Mouse (Mus musculus): ENCODE data around the gene 1600002K03Rik. TPM values are rescaled to one million over a fixed set of nuclear protein-coding genes. Genes with fewer than 3 reads are reported as not detected.

1600002K03Rik gene
- polyA plus RNA-seq, 1 experiment from 2014 or later: 23.6 TPM

DNA sequence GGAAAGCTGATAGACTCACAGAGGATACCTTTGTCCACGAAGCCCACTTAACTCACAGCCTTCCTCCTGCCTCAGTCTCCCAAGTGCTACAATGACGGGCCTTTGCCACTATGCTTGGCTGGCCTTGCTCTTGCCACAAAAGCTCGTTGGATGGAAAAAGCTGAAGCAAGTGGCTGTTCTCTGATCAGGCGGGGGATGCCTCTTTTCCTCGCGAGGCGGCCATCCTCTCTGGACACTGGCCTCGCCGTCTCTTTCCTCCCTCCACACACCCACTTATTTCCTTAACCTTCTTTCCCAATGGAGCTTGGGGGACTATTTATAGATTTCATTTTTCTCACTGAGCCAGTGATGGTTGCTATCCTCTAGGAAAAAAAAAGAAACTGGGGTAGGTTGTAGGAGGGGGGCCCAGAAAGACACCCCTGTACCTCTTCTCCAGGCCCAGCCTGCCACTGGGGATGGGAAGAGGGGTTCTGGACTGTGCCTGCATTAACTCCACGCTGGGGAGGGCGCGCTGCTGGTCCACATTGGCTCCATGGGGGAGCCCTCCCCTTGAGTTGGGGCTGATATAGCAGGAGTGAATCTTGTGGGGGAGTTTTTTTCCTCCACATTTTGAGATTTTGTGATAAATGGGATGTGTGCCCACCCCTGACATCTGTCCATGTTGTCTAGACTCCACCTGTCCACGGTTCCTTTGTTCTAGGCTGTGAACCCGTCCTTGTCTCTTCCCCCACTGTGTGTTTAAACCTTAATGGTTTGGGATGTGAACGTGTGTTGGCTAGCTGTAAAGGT is 15.4 kb upstream of the 1600002K03Rik start:
- Histone ChIP-seq H3K36me3 (ENCODE audit: control insufficient read depth, insufficient read depth, low read length) (peaks cover 29% of the 10 kb centered on the region), H3K4me1 (ENCODE audit: control insufficient read depth, insufficient read depth, low read length) (peaks cover 89% of the 10 kb centered on the region), H3K4me3 (ENCODE audit: low read length) (no peak overlapping the region), H3K27ac (ENCODE audit: low read length) (peak overlapping the region; percentile 65), H3K4me2 (ENCODE audit: low read depth, low read length) (no peak overlapping the region), H3K9me3 (ENCODE audit: control insufficient read depth, low read length) (no peaks in the 10 kb centered on the region), H3K9ac (ENCODE audit: low read depth, low read length) (no peak overlapping the region; the same call in 1 of the 2 replicates), H3K27me3 (replicated peaks; ENCODE audit: control insufficient read depth, insufficient read depth, low read length) (no peaks in the 10 kb centered on the region)
- ATAC-seq: no peak
- WGBS: 63% methylated on average over 15 of the region's 15 CpGs

DNA sequence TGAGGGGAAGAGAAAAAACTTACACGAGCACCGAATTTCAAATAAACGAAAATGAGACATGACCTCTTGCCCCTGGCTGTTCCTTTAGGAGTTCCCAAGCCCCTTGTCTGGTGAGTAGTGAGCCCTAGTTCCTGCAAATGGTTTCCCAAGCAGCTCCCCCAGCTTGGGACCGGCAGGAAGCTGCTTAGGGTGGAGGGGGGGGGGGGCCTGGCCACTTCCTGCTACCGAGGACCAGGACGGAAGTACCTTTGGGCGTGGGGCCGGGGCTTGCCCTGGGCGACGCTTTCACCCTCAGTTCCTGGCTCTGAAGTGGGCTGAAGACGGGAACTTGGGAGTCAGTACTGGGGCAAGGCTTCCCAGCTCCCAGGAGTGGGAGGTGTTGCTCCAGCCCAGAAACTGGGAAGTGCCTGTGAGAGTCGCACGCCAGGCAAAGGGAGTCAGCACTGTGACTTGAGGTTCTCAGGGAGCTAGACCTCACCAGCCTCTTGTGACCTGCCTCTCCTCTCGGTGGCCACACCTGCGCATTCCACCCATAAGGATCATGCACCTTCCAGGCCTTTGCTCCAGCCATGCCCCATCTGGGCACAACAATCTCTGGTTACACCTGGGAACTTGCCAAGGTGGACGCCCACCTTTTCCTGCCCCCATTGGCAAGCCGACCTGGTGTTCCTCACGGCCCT is 14.3 kb upstream of the 1600002K03Rik start:
- no peaks in the 10 kb centered on the region for H3K27me3 ChIP-seq (replicated peaks; ENCODE audit: control insufficient read depth, insufficient read depth, low read length)
- no peaks in the 10 kb centered on the region for H3K9me3 ChIP-seq (ENCODE audit: control insufficient read depth, low read length)
- peak overlapping the region; percentile 98 for H3K27ac ChIP-seq (ENCODE audit: low read length)
- peaks cover 27% of the 10 kb centered on the region for H3K36me3 ChIP-seq (ENCODE audit: control insufficient read depth, insufficient read depth, low read length)
- no peak overlapping the region for H3K4me3 ChIP-seq (ENCODE audit: low read length)
- peak overlapping the region; percentile 52 for H3K9ac ChIP-seq (ENCODE audit: low read depth, low read length)
- WGBS: 11% methylated on average over 18 of the region's 18 CpGs
- peak; percentile 5; the same call in 1 of the 2 replicates for ATAC-seq
- peak overlapping the region; percentile 9; the same call in 1 of the 2 replicates for H3K4me2 ChIP-seq (ENCODE audit: low read depth, low read length)
- peaks cover 88% of the 10 kb centered on the region for H3K4me1 ChIP-seq (ENCODE audit: control insufficient read depth, insufficient read depth, low read length)

DNA sequence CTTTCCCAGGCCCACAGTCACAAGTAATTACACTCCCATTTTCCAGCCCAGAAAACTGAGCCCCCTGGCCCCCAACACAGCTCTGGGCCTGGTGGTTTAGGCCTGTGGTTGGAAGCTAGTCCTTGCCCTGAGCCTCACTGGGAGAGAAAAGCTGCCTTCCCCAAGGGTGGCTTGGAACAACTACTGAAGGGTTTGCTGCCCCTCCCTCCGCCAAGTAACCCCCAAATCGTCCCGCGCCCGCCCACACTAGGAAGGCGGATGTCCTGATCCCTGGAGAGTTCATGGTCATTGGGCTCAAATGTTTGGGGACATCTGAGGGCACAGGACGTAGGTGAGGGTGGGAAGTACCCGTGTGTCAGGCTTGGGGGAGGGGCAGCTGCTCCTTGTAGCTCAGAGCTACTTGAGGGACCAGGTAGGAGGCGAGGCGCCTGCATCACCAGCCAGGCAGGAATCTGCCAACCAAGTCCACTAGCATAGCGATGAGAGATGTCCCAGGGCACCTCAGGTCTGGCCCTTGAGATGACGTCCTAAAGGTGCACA is 13.7 kb upstream of the 1600002K03Rik start:
- peak overlapping the region; percentile 98 for H3K27ac ChIP-seq (ENCODE audit: low read length)
- 10% methylated on average over 12 of the region's 12 CpGs for WGBS
- H3K4me3 ChIP-seq (ENCODE audit: low read length): peak overlapping the region; percentile 50
- peak; percentile 2; the same call in 1 of the 2 replicates for ATAC-seq
- peaks cover 21% of the 10 kb centered on the region for H3K36me3 ChIP-seq (ENCODE audit: control insufficient read depth, insufficient read depth, low read length)
- peak overlapping the region; percentile 52 for H3K9ac ChIP-seq (ENCODE audit: low read depth, low read length)
- H3K4me2 ChIP-seq (ENCODE audit: low read depth, low read length): peak overlapping the region; percentile 84
- no peaks in the 10 kb centered on the region for H3K9me3 ChIP-seq (ENCODE audit: control insufficient read depth, low read length)
- H3K27me3 ChIP-seq (replicated peaks; ENCODE audit: control insufficient read depth, insufficient read depth, low read length): no peaks in the 10 kb centered on the region
- peaks cover 87% of the 10 kb centered on the region for H3K4me1 ChIP-seq (ENCODE audit: control insufficient read depth, insufficient read depth, low read length)

DNA sequence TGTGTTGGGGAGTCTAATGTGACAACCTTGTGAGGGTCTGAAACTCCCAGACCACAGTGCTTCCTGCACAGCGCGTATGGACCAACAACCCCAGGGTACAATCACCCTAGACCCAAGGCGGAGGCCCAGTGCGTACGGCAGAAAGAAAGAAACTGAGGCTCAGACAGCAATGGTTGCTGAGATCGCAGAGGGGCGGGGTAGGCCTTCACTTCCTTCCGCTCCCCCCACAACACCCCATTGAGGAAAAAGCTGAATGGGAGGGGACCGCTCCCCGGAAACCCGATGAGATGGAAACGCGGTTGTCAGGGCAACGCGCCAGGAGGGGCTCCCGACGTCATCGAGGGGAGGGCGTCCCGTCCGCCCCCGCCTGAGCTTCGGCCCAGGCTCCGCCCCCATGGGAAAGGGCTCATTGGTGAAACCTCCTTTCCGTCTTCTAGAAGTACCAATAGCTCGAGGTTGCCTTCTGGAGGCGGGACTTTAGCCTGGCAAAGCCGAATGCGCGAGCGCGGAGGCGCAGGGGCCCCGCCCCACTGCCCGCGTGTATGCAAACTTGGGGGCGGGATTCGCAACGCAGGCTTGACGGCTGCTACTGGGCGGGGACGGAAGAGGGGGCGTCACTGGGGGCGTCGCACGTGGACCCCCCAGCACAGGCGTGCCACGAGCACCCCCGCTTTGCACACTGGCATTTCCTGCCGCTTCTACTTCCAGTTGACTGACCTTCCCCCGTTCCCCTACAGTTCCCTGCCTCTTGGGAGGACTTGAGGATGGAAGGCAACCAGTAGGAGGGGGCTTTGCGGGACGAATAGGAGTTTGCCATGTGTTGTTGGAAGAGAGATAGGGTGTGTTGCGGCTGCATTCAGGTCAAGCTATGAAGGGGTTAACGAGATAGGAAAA is 12.9 kb upstream of the 1600002K03Rik start:
- ATAC-seq: peak; percentile 74
- Histone ChIP-seq H3K27ac (ENCODE audit: low read length) (peak overlapping the region; percentile 98), H3K4me3 (ENCODE audit: low read length) (peak overlapping the region; percentile 50), H3K9ac (ENCODE audit: low read depth, low read length) (peak overlapping the region; percentile 70), H3K9me3 (ENCODE audit: control insufficient read depth, low read length) (no peaks in the 10 kb centered on the region), H3K4me2 (ENCODE audit: low read depth, low read length) (peak overlapping the region; percentile 84), H3K4me1 (ENCODE audit: control insufficient read depth, insufficient read depth, low read length) (peaks cover 86% of the 10 kb centered on the region), H3K27me3 (replicated peaks; ENCODE audit: control insufficient read depth, insufficient read depth, low read length) (no peaks in the 10 kb centered on the region), H3K36me3 (ENCODE audit: control insufficient read depth, insufficient read depth, low read length) (peaks cover 16% of the 10 kb centered on the region)
- WGBS: under 1% methylated on average over 55 of the region's 55 CpGs

DNA sequence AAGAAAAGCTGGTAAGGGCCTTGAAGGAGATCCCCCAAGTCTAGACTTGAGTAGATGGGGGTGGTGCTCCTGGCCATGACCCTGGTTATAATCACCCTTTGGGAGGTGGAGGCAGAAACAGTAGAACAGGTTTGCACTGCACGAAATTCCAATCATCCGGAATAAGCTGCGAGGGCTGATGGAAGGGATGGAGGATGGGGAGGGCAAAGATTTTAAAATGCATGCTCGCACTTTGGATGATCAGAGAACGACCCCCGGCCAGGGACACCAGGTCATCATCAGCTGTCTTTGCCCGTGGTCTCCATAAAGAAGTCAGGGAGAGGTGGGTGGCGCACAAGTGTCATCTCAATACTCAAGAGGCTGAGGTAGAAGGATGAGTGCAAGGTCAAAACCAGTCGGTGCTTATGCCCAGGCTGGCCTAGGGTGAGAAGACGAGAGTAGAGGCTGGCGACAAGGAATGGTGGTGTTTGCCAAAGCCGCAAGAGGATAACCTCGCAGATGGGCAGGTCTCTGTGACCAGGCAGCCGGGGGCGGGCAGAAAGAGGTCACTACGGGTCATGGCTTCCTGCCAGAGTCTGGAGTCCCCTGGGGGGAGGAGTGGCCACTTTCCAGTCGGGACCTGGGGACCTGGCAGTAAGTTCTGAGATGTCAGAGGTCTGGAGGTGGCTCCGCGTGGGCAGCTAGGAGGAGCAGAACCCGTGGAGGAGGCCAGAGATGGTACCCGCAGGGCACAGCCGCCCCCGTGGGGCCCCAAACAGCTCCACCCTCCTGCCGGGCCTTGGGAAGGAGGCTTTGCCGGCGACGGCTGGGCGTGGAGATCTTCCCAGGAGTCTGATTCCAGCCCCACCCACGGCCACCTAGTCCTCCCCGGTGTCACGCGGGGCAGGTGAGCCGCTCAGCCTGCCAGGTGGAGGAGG is 12.0 kb upstream of the 1600002K03Rik start:
- H3K4me1 ChIP-seq (ENCODE audit: control insufficient read depth, insufficient read depth, low read length): peaks cover 83% of the 10 kb centered on the region
- WGBS: 2% methylated on average over 33 of the region's 33 CpGs

GRCm38 (mm10) chr10:80161522-80162242 is 11.1 kb upstream of the 1600002K03Rik start:
- H3K4me2 ChIP-seq (ENCODE audit: low read depth, low read length): peak overlapping the region; percentile 84
- H3K27ac ChIP-seq (ENCODE audit: low read length): peak overlapping the region; percentile 98
- peaks cover 82% of the 10 kb centered on the region for H3K4me1 ChIP-seq (ENCODE audit: control insufficient read depth, insufficient read depth, low read length)
- no peaks in the 10 kb centered on the region for H3K27me3 ChIP-seq (replicated peaks; ENCODE audit: control insufficient read depth, insufficient read depth, low read length)
- WGBS: 8% methylated on average over 6 of the region's 7 CpGs
- no peaks in the 10 kb centered on the region for H3K9me3 ChIP-seq (ENCODE audit: control insufficient read depth, low read length)
- H3K36me3 ChIP-seq (ENCODE audit: control insufficient read depth, insufficient read depth, low read length): peaks cover 3% of the 10 kb centered on the region; the same call in 1 of the 2 replicates
- ATAC-seq: peak; percentile 7; the same call in 1 of the 2 replicates
- peak overlapping the region; percentile 50 for H3K4me3 ChIP-seq (ENCODE audit: low read length)
- H3K9ac ChIP-seq (ENCODE audit: low read depth, low read length): peak overlapping the region; percentile 70

More for the DNA sequence above, 12.0 kb upstream of the 1600002K03Rik start:
- peak overlapping the region; percentile 50 for H3K4me3 ChIP-seq (ENCODE audit: low read length)
- H3K9ac ChIP-seq (ENCODE audit: low read depth, low read length): peak overlapping the region; percentile 70
- ATAC-seq: peak; percentile 24
- peak overlapping the region; percentile 98 for H3K27ac ChIP-seq (ENCODE audit: low read length)
- H3K4me2 ChIP-seq (ENCODE audit: low read depth, low read length): peak overlapping the region; percentile 84
- peaks cover 7% of the 10 kb centered on the region; the same call in 1 of the 2 replicates for H3K36me3 ChIP-seq (ENCODE audit: control insufficient read depth, insufficient read depth, low read length)
- H3K9me3 ChIP-seq (ENCODE audit: control insufficient read depth, low read length): no peaks in the 10 kb centered on the region
- no peaks in the 10 kb centered on the region for H3K27me3 ChIP-seq (replicated peaks; ENCODE audit: control insufficient read depth, insufficient read depth, low read length)

DNA sequence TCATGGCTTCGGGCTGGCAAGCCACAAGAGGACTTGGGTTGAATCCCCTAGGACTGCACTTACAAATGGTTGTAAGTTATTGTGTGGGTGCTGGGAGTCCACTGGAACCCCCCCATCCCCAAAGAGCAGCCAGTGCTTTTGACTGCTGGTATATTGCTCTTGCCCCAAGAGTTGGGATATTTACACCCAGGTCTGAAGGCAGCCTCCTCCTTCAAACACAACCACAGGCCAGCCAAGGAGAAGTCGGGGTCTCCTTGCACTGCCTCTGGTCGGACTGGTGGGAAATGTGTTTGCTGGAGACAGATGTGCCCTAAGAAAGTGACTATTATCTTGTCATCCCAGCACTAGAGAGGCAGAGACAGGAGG is 10.5 kb upstream of the 1600002K03Rik start:
- peak overlapping the region; percentile 84 for H3K4me2 ChIP-seq (ENCODE audit: low read depth, low read length)
- H3K4me3 ChIP-seq (ENCODE audit: low read length): no peak overlapping the region
- WGBS: 68% methylated on average over 3 of the region's 3 CpGs
- H3K36me3 ChIP-seq (ENCODE audit: control insufficient read depth, insufficient read depth, low read length): 0 out of 2 replicates have a peak, but pooled peaks cover 2% of the 10 kb centered on the region
- H3K9me3 ChIP-seq (ENCODE audit: control insufficient read depth, low read length): no peaks in the 10 kb centered on the region
- H3K4me1 ChIP-seq (ENCODE audit: control insufficient read depth, insufficient read depth, low read length): peaks cover 80% of the 10 kb centered on the region
- peak overlapping the region; percentile 98 for H3K27ac ChIP-seq (ENCODE audit: low read length)
- H3K9ac ChIP-seq (ENCODE audit: low read depth, low read length): no peak overlapping the region; the same call in 1 of the 2 replicates
- no peak for ATAC-seq
- H3K27me3 ChIP-seq (replicated peaks; ENCODE audit: control insufficient read depth, insufficient read depth, low read length): no peaks in the 10 kb centered on the region
